ENCODE assay signal across 7 mouse cellular contexts in the genomic region with DNA sequence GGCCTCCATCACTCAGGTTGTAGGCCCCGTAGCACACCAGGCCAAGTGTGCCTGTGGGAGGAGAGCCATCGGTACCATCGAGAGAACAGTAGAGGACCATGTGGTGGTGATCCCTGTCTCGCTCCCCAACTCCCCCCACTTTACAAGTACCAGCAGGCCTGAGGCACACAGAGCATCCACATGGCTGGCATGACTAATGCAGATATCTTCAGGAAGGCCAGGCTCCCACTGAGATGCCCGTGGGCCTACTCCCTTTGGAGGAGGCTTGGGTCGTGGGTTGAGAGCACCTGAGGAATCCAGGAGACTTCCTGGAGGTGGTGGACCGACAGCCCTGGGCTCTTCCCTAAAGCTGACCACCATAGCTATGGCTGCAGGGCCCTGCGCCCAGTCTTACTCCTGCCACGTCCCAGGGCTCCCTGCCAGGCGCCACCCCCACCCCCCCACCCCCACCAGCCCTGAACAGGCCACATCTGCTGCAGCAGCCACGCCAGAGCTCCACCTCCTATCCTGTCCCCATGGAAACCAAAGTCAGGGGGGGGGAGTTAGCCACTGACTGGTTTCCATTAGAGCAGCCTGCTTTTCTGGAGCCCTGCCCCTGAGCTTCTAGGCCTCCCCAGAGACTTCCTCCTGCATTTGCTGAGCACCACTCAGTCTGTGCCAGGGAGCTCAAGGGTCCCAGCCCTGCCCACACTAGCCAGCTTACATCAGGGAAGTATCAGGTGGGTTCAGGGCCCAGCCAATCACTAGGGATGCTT. TPM values are rescaled to one million over a fixed set of nuclear protein-coding genes. Genes with fewer than 3 reads are reported as not detected.
DNase-seq lines count a peak whose midpoint lies in the region; ATAC-seq lines count a peak whose summit lies in the region.

No protein-coding gene starts in this region.

- WGBS in hindbrain, embryonic 11.5 days = 70% methylated on average over 10 of the region's 11 CpGs
- 47% methylated on average over 11 of the region's 11 CpGs for WGBS in neural tube, embryonic 13.5 days

- no peak overlapping the region for H3K9ac ChIP-seq in hindbrain, embryonic 11.5 days (ENCODE audit: low read depth, low read length)
- H3K9ac ChIP-seq in neural tube, embryonic 13.5 days = peak overlapping the region; percentile 52

- peak; percentile 53 for ATAC-seq in hindbrain, embryonic 11.5 days (ENCODE audit: low FRiP score)
- peak; percentile 90 for ATAC-seq in neural tube, embryonic 13.5 days (ENCODE audit: low read depth)
- ATAC-seq in activated CD4-positive, CD25-positive, alpha-beta regulatory T cell, adult 4 months = no peak

- intact Hi-C loops in left cerebral cortex, postnatal 4 days (cut with DNase I) = no loop called here

- no peaks in the 10 kb centered on the region; the same call in 1 of the 2 replicates for H3K27me3 ChIP-seq in hindbrain, embryonic 11.5 days (ENCODE audit: control insufficient read depth, insufficient read depth, low read length)
- H3K27me3 ChIP-seq in neural tube, embryonic 13.5 days = no peaks in the 10 kb centered on the region

- no peaks in the 10 kb centered on the region for H3K9me3 ChIP-seq in hindbrain, embryonic 11.5 days (ENCODE audit: control insufficient read depth, low read length)
- no peaks in the 10 kb centered on the region for H3K9me3 ChIP-seq in neural tube, embryonic 13.5 days

- no peak overlapping the region for H3K27ac ChIP-seq in hindbrain, embryonic 11.5 days (ENCODE audit: low read depth, low read length)
- H3K27ac ChIP-seq in neural tube, embryonic 13.5 days (replicated peaks) = peak overlapping the region; percentile 85

- no peak overlapping the region for H3K4me3 ChIP-seq in hindbrain, embryonic 11.5 days (ENCODE audit: low read depth, low read length)
- no peak overlapping the region for H3K4me3 ChIP-seq in neural tube, embryonic 13.5 days

- peak; percentile 96 for DNase-seq in MN1 (ENCODE audit: low spot score)
- peak; percentile 88 for DNase-seq in adrenal gland, postnatal 14 days
- peak; percentile 70 to 76 for DNase-seq in frontal cortex, postnatal 10 days (ENCODE audit: low spot score in 2 of 2)
- peak; percentile 35 for DNase-seq in hindbrain, embryonic 11.5 days (ENCODE audit: low spot score)
- peak; percentile 89 for DNase-seq in left cerebral cortex, postnatal 4 days

- H3K36me3 ChIP-seq in hindbrain, embryonic 11.5 days (ENCODE audit: control insufficient read depth, insufficient read depth, low read length) = no peaks in the 10 kb centered on the region
- peaks cover 82% of the 10 kb centered on the region for H3K36me3 ChIP-seq in neural tube, embryonic 13.5 days

- no peak overlapping the region for H3K4me2 ChIP-seq in hindbrain, embryonic 11.5 days (replicated peaks; ENCODE audit: low read depth, low read length)
- H3K4me2 ChIP-seq in neural tube, embryonic 13.5 days = peak overlapping the region; percentile 36; the same call in 1 of the 2 replicates

- H3K4me1 ChIP-seq in hindbrain, embryonic 11.5 days (replicated peaks; ENCODE audit: control insufficient read depth, insufficient read depth, low read length) = peaks cover 4% of the 10 kb centered on the region; the same call in 1 of the 2 replicates
- H3K4me1 ChIP-seq in neural tube, embryonic 13.5 days (replicated peaks) = peaks cover 91% of the 10 kb centered on the region

RNA-seq across cellular contexts. Expression of gene Ppara, which starts 48.0 kb away (rescaled TPM):
- 63.3 and 84.9 TPM in 2 replicates for total RNA-seq in adrenal gland, postnatal 14 days (2021)
- polyA plus RNA-seq in hindbrain, embryonic 11.5 days (2014; fragmentation: Nextera tagmentation; extraction: Ambion mirVana) = 0.49 and 1.5 TPM in 2 replicates
- total RNA-seq in left cerebral cortex, postnatal 4 days (2021) = 1 to 10 TPM; 1.0 to 1.8 TPM
- polyA plus RNA-seq in neural tube, embryonic 13.5 days (2015; fragmentation: Nextera tagmentation; extraction: Ambion mirVana) = 1.0 and 2.0 TPM in 2 replicates
- under 1 TPM in 1 of 2 experiments, not detected in 1; 0.09 TPM for polyA plus RNA-seq in activated CD4-positive, CD25-positive, alpha-beta regulatory T cell, adult 4 months (2017; shearing (Covaris generic))

Comparison
In these comparisons a context has a peak if more than half of its experiments do, and no peak if none do; other contexts are left out.
1. DNase-seq: peak in every context shown above with its lines; median percentile 96 in MN1; 89 in left cerebral cortex, postnatal 4 days; 88 in adrenal gland, postnatal 14 days; 73 in frontal cortex, postnatal 10 days; 35 in hindbrain, embryonic 11.5 days.